Comparison of ENCODE assay signal across 16 mouse cellular contexts in the genomic region with DNA sequence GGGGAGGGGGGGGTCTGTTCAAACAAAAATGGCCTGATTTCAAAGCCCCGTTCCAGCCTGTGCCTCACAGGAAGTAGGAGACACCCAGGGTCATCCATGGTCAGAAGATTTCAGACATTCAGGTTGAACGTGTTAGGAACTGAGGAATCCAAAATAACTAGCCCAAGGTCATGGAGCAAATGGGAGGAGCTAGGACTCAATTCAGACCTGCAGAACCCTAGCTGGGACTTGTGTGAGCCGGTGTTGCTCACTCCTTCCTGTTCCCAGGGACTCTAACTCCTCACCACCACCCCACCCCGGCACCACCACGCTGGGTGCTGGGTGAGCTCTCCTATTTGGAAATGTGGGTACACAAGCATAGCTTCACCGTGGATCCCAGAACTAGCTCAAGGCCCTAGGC. TPM values are rescaled to one million over a fixed set of nuclear protein-coding genes. Genes with fewer than 3 reads are reported as not detected.
DNase-seq lines count a peak whose midpoint lies in the region; ATAC-seq and TF ChIP-seq lines count a peak whose summit lies in the region.
"Had no signal": no experiment of that assay in that cellular context is flagged by ENCODE, and none has a peak within 500 bp of the region (broad histone marks: within the 10 kb centered on the region; RNA-seq: fewer than 3 reads in every experiment).

No protein-coding gene starts in this region.

- no peak for TF ChIP-seq CTCF in left cerebral cortex, adult 2 months (IDR thresholded peaks at IDR 0.05)
- no peak for TF ChIP-seq CTCF in cerebellum, adult 2 months (IDR thresholded peaks at IDR 0.05; ENCODE audit: borderline replicate concordance, insufficient read depth, low read depth, low read length)

- WGBS in liver, embryonic 15.5 days (ENCODE audit: insufficient replicate concordance), result 63% methylated on average over 6 of the region's 6 CpGs
- 73% methylated on average over 6 of the region's 6 CpGs for WGBS in cerebellum, adult 2 months

- intact Hi-C loops in left cerebral cortex, adult 2 months (cut with DNase I), result no loop called here

- no peak overlapping the region for H3K9ac ChIP-seq in liver, embryonic 15.5 days

- DNase-seq in cerebellum, adult 9-11 months, result peak; percentile 48
- no peak for DNase-seq in left cerebral cortex, adult 2 months (ENCODE audit: extremely low spot score in 1 of 2, low spot score in 2 of 2)
- no peak for DNase-seq in left cerebral cortex, adult 18-20 months (ENCODE audit: low spot score in 2 of 2)
- DNase-seq in adrenal gland, adult 8-10 months, result peak; percentile 47
- DNase-seq in cerebellum, adult 2 months, result no peak
- DNase-seq: lung, adult 18-20 months; spleen, adult 18-20 months; thymus, postnatal 25 days had no signal

- TF ChIP-seq POLR2A in cerebellum, adult 2 months (IDR thresholded peaks at IDR 0.05; ENCODE audit: borderline replicate concordance, insufficient read depth, low read length), result no peak

- no peaks in the 10 kb centered on the region for H3K9me3 ChIP-seq in liver, embryonic 15.5 days (replicated peaks)

- peak overlapping the region; percentile 97; the same call in 1 of the 2 replicates for H3K4me2 ChIP-seq in liver, embryonic 15.5 days

- H3K4me1 ChIP-seq in liver, embryonic 15.5 days (replicated peaks), result peaks cover 79% of the 10 kb centered on the region
- 0 out of 2 replicates have a peak, but pooled peaks cover 5% of the 10 kb centered on the region for H3K4me1 ChIP-seq in cerebellum, adult 2 months (ENCODE audit: control insufficient read depth, insufficient read depth, low read length)

- peak overlapping the region; percentile 98 for H3K27ac ChIP-seq in left cerebral cortex, adult 2 months
- peak overlapping the region; percentile 90; the same call in 1 of the 2 replicates for H3K27ac ChIP-seq in liver, embryonic 15.5 days (replicated peaks)
- no peak overlapping the region for H3K27ac ChIP-seq in cerebellum, adult 2 months (ENCODE audit: insufficient read depth, low read length)
- H3K27ac ChIP-seq: kidney, postnatal 0 days had no signal

- no peaks in the 10 kb centered on the region for H3K36me3 ChIP-seq in liver, embryonic 15.5 days (replicated peaks)

- H3K4me3 ChIP-seq in left cerebral cortex, adult 2 months, result no peak overlapping the region
- no peak overlapping the region for H3K4me3 ChIP-seq in liver, embryonic 15.5 days (replicated peaks)
- H3K4me3 ChIP-seq in cerebellum, adult 2 months (replicated peaks; ENCODE audit: insufficient read depth, low read depth, low read length), result no peak overlapping the region
- H3K4me3 ChIP-seq: erythroblast, embryonic 14.5 days had no signal

- ATAC-seq in cerebellum, adult (ENCODE audit: insufficient number of reproducible peaks, low FRiP score, low TSS enrichment), result no peak
- no peak for ATAC-seq in liver, embryonic 15.5 days (ENCODE audit: insufficient read depth)
- ATAC-seq in megakaryocyte-erythroid progenitor cell, adult 5-6 weeks (replicated peaks; ENCODE audit: low FRiP score, low TSS enrichment, poor library complexity, severe bottlenecking), result no peak

- H3K27me3 ChIP-seq in liver, embryonic 15.5 days, result no peaks in the 10 kb centered on the region
- H3K27me3 ChIP-seq in cerebellum, adult 2 months (ENCODE audit: control insufficient read depth, insufficient read depth, low read length), result no peaks in the 10 kb centered on the region

RNA-seq across cellular contexts. Expression of a gene that starts 3.5 kb away (rescaled TPM):
- total RNA-seq in left cerebral cortex, adult 2 months (2021), result 100 to 1,000 TPM; 709 to 735 TPM
- total RNA-seq in left cerebral cortex, adult 18-20 months (2021), result 100 to 1,000 TPM; 737 to 747 TPM
- total RNA-seq in adrenal gland, adult 8-10 months (2022), result 100 to 1,000 TPM; 116 to 149 (median 131) TPM
- polyA plus RNA-seq in liver, embryonic 15.5 days (2015; fragmentation: Nextera tagmentation; extraction: Ambion mirVana), result 8.2 and 8.8 TPM in 2 replicates
- total RNA-seq in megakaryocyte-erythroid progenitor cell, adult 5-6 weeks (2014; fragmentation: Nextera tagmentation), result 121 and 137 TPM in 2 replicates
- 174 and 229 TPM in 2 replicates for total RNA-seq in megakaryocyte-erythroid progenitor cell, adult 5-6 weeks (2017)
- polyA plus RNA-seq in cerebellum, adult 2 months (2012; rRNA removed), result 149 and 153 TPM in 2 replicates

RNA-seq across cellular contexts. Expression of a gene that starts 11.2 kb away (rescaled TPM):
- under 1 TPM in 1 of 2 experiments, not detected in 1; 0.35 TPM for total RNA-seq in left cerebral cortex, adult 2 months (2021)
- not detected for total RNA-seq in left cerebral cortex, adult 18-20 months (2021)
- not detected for total RNA-seq in adrenal gland, adult 8-10 months (2022)
- 0.35 and 1.1 TPM in 2 replicates for polyA plus RNA-seq in liver, embryonic 15.5 days (2015; fragmentation: Nextera tagmentation; extraction: Ambion mirVana)
- total RNA-seq in megakaryocyte-erythroid progenitor cell, adult 5-6 weeks (2014; fragmentation: Nextera tagmentation), result not detected in 2 replicates
- total RNA-seq in megakaryocyte-erythroid progenitor cell, adult 5-6 weeks (2017), result not detected in 2 replicates
- 1.9 and 3.9 TPM in 2 replicates for polyA plus RNA-seq in cerebellum, adult 2 months (2012; rRNA removed)
- total RNA-seq: megakaryocyte, adult 5-6 weeks had no signal
- polyA plus RNA-seq: erythroblast, embryonic 14.5 days had no signal

RNA-seq across cellular contexts. Expression of a gene that starts 19.9 kb away (rescaled TPM):
- total RNA-seq in left cerebral cortex, adult 2 months (2021), result not detected
- not detected for total RNA-seq in left cerebral cortex, adult 18-20 months (2021)
- total RNA-seq in adrenal gland, adult 8-10 months (2022), result not detected
- polyA plus RNA-seq in liver, embryonic 15.5 days (2015; fragmentation: Nextera tagmentation; extraction: Ambion mirVana), result not detected in 2 replicates
- total RNA-seq in megakaryocyte-erythroid progenitor cell, adult 5-6 weeks (2014; fragmentation: Nextera tagmentation), result not detected in 2 replicates
- total RNA-seq in megakaryocyte-erythroid progenitor cell, adult 5-6 weeks (2017), result not detected in 2 replicates
- polyA plus RNA-seq in cerebellum, adult 2 months (2012; rRNA removed), result not detected in 2 replicates
- total RNA-seq: megakaryocyte, adult 5-6 weeks had no signal
- polyA plus RNA-seq: brain, embryonic 14.5 days; erythroblast, embryonic 14.5 days; heart, postnatal 0 days; kidney, postnatal 0 days had no signal

RNA-seq across cellular contexts. Expression of a gene that starts 22.3 kb away (rescaled TPM):
- total RNA-seq in left cerebral cortex, adult 2 months (2021), result 10 to 100 TPM; 25.1 to 30.1 TPM
- total RNA-seq in left cerebral cortex, adult 18-20 months (2021), result 10 to 100 TPM; 25.8 to 33.7 TPM
- 1 to 10 TPM; 3.9 to 9.1 (median 5.6) TPM for total RNA-seq in adrenal gland, adult 8-10 months (2022)
- 33.9 and 39.2 TPM in 2 replicates for polyA plus RNA-seq in liver, embryonic 15.5 days (2015; fragmentation: Nextera tagmentation; extraction: Ambion mirVana)
- 69.9 and 89.1 TPM in 2 replicates for total RNA-seq in megakaryocyte-erythroid progenitor cell, adult 5-6 weeks (2014; fragmentation: Nextera tagmentation)
- total RNA-seq in megakaryocyte-erythroid progenitor cell, adult 5-6 weeks (2017), result 29.0 and 30.8 TPM in 2 replicates
- 80.7 and 89.4 TPM in 2 replicates for polyA plus RNA-seq in cerebellum, adult 2 months (2012; rRNA removed)

RNA-seq across cellular contexts. Expression of a gene that starts 51.3 kb away (rescaled TPM):
- total RNA-seq in left cerebral cortex, adult 2 months (2021), result 10 to 100 TPM; 15.2 to 16.9 TPM
- total RNA-seq in left cerebral cortex, adult 18-20 months (2021), result 10 to 100 TPM in 1 of 2 experiments, 1 to 10 TPM in 1; 8.8 to 11.2 TPM
- total RNA-seq in adrenal gland, adult 8-10 months (2022), result 10 to 100 TPM; 25.9 to 57.5 (median 32.5) TPM
- 76.5 and 78.2 TPM in 2 replicates for polyA plus RNA-seq in liver, embryonic 15.5 days (2015; fragmentation: Nextera tagmentation; extraction: Ambion mirVana)
- total RNA-seq in megakaryocyte-erythroid progenitor cell, adult 5-6 weeks (2014; fragmentation: Nextera tagmentation), result not detected in 2 replicates
- total RNA-seq in megakaryocyte-erythroid progenitor cell, adult 5-6 weeks (2017), result not detected in 2 replicates
- polyA plus RNA-seq in cerebellum, adult 2 months (2012; rRNA removed), result 4.5 and 5.5 TPM in 2 replicates

Comparison
In these comparisons a context has a peak if more than half of its experiments do, and no peak if none do; other contexts are left out.
1. DNase-seq: peak in cerebellum, adult 9-11 months (single experiment) and adrenal gland, adult 8-10 months (single experiment); none in left cerebral cortex, adult 2 months (0 of 2), left cerebral cortex, adult 18-20 months (0 of 2) and cerebellum, adult 2 months (0 of 2).